Mouse (Mus musculus) neutrophil, adult 5-6 weeks (primary cell): Measurements from ENCODE around the gene H2-Q6. TPM values are rescaled to one million over a fixed set of nuclear protein-coding genes. Genes with fewer than 3 reads are reported as not detected.
"Not testable (repeated sequence)": the region's sequence is repeated elsewhere in the genome, so short reads cannot be mapped to it uniquely, and the experiment has no call there.

Experiments
- ATAC-seq: fragments of 151-379, 151-347 bp; 2 replicates; pipeline ENCODE4 v1.8.0; 2017; ENCODE audit warnings: mild to moderate bottlenecking, moderate TSS enrichment; ENCODE audit not compliant: insufficient number of reproducible peaks, poor library complexity, low FRiP score, severe bottlenecking; ENCODE audit errors: extremely low read depth
- total RNA-seq: library from RNA; stranded (forward); fragments of 200-1000 nt; gene quantifications from 2 replicates; pipeline ENCODE4 v1.2.3, GENCODE M21; 2017

H2-Q6 gene
- 259 and 274 TPM in 2 replicates for total RNA-seq

DNA sequence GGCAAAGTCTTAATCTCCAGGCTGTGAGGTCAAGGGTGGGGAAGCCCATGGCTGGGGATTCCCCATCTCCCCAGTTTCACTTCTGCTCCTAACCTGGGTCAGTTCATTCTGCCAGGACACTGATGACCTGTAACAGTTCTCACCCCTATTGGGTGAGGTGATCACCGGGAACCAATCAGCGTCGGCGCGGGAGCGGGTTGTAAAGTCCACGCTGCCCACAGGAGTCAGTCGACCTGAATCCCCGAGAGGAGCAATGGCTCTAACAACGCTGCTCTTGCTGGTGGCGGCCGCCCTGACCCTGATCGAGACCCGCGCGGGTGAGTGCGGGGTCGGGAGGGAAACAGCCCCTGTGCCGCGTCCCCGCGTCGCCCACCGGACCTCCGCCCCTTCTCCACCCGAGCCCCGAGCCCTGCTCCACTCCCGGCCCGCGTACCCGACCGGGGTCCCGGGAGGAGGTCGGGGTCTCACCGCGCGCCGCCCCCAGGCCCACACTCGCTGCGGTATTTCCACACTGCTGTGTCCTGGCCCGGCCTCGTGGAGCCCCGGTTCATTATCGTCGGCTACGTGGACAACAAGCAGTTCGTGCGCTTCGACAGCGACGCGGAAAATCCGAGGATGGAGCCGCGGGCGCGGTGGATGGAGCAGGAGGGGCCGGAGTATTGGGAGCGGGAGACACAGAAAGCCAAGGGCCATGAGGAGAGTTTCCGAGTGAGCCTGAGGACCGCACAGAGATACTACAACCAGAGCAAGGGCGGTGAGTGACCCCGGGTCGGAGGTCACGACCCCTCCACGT lies at the start of gene H2-Q6:
Gene H2-Q6, plus strand, starts transcription at position 227 of the 793 bp plus-strand sequence.
- ATAC-seq = peak; percentile 96

DNA sequence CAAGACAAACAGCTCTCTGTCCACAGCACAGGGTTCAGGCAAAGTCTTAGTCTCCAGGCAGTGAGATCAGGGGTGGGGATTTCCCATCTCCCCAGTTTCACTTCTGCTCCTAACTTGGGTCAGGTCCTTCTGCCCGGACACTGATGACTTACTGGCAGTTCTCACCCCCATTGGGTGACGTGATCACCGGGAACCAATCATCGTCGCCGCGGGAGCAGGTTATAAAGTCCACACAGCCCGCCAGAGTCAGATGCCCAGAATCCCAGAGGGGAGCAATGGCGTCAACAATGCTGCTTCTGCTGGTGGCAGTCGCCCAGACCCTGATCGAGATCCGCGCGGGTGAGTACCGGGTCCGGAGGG lies 45.3 kb upstream of the H2-Q6 start, which contains the start of gene H2-Q4:
Gene H2-Q4, plus strand, starts transcription at position 249 of the 360 bp plus-strand sequence.
- ATAC-seq = peak; percentile 99

DNA sequence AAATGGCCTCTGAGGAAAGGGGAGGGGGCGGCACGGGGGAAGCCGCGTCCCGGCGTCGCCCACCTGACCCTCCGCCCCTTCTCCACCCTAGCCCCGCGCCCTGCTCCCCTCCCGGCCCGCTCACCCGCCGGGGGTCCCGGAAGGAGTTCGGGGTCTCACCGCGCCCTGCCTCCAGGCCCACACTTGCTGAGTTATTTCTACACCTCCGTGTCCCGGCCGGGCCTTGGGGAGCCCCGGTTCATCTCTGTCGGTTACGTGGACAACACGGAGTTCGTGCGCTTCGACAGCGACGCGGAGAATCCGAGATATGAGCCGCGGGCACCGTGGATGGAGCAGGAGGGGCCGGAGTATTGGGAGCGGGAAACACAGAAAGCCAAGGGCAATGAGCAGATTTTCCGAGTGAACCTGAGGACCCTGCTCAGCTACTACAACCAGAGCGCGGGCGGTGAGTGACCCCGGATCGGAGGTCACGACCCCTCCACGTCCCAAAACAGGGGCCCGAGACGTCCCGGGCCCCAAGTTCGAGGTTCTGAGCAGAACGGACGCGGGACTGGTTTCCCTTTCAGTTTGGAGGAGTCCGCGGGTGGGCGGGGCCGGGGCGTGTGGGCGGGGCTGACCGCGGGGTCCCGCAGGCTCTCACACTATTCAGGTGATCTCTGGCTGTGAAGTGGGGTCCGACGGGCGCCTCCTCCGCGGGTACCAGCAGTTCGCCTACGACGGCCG lies 44.8 kb upstream of the H2-Q6 start:
- no peak for ATAC-seq

DNA sequence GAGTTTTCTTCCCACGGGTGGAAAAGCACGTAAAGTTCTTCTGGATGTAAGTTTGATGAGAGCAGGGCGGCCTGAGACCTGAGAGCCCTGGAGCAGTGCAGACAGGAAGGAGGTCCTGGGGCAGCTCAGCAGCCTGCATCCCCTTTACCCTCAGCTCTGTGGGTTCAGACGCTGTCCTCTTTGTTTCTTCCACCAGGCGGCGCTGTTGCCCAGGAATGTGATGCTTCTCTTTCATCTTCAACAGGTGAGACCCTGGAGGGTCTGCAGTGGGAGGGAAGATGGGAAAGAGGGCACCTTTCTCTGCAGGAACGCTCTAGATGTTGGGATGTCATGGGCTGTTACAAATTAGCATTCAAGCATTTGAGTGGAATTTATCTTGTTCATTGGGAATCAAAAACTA lies 34.9 kb upstream of the H2-Q6 start:
- not testable (repeated sequence) for ATAC-seq

DNA sequence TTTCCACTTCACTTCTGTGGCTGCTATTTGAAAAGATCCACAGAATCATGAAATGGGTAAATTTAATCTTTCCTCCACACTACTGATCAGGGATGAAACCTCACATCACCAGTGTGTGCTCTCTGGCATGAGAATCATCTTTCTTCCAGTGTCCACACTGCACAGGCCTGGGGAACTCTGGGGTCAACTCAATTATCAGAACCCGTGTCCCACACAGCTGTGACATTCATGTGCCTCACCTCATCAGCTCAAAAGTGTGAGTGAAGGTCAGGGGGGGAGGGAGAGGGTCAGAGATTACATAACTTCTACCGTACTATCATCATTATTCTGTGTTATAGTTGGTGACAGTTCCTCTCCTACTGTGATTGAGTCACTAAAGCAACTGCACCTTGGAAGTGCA lies 32.0 kb upstream of the H2-Q6 start:
- not testable (repeated sequence) for ATAC-seq

DNA sequence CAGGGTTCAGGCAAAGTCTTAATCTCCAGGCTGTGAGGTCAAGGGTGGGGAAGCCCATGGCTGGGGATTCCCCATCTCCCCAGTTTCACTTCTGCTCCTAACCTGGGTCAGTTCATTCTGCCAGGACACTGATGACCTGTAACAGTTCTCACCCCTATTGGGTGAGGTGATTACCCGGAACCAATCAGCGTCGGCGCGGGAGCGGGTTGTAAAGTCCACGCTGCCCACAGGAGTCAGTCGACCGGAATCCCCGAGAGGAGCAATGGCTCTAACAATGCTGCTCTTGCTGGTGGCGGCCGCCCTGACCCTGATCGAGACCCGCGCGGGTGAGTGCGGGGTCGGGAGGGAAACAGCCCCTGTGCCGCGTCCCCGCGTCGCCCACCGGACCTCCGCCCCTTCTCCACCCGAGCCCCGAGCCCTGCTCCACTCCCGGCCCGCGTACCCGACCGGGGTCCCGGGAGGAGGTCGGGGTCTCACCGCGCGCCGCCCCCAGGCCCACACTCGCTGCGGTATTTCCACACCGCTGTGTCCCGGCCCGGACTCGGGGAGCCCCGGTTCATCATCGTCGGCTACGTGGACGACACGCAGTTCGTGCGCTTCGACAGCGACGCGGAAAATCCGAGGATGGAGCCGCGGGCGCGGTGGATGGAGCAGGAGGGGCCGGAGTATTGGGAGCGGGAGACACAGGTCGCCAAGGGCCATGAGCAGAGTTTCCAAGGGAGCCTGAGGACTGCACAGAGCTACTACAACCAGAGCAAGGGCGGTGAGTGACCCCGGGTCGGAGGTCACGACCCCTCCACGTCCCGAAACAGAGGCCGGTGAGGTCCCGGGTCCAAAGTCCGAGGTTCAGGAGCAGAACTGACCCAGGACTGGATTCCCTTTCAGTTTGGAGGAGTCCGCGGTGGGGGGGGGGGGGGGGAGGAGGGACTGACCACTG lies 30.5 kb upstream of the H2-Q6 start:
- peak; percentile 98 for ATAC-seq

DNA sequence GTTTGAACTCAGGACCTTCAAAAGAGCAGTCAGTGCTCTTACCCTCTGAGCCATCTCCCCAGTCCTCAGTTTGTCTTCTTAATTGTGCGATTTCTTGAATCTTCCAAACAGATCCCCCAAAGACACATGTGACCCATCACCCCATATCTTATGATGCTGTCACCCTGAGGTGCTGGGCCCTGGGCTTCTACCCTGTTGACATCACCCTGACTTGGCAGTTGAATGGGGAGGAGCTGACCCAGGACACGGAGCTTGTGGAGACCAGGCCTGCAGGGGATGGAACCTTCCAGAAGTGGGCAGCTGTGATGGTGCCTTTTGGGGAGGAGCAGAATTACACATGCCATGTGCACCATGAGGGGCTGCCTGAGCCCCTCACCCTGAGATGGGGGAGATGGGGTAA lies 27.7 kb upstream of the H2-Q6 start:
- ATAC-seq = not testable (repeated sequence)

DNA sequence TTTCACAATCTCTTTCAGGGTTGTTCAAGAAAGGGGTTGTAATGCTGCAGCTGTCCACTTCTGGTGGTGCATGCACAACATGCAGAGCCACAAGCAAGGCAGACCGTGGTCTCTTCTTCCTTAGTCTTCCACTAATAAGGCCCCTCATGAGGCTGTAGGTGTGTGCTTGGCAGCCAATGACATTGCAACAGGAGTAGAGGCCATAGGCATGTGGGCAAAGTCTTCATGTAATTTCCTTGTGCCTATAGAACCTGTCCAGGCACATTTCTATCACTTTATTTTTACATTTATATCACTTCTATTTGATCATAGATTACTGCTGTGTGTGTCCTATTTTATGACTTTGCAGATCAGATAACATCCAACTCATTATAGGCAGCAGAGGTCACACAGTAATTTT lies 11.6 kb upstream of the H2-Q6 start:
- not testable (repeated sequence) for ATAC-seq

DNA sequence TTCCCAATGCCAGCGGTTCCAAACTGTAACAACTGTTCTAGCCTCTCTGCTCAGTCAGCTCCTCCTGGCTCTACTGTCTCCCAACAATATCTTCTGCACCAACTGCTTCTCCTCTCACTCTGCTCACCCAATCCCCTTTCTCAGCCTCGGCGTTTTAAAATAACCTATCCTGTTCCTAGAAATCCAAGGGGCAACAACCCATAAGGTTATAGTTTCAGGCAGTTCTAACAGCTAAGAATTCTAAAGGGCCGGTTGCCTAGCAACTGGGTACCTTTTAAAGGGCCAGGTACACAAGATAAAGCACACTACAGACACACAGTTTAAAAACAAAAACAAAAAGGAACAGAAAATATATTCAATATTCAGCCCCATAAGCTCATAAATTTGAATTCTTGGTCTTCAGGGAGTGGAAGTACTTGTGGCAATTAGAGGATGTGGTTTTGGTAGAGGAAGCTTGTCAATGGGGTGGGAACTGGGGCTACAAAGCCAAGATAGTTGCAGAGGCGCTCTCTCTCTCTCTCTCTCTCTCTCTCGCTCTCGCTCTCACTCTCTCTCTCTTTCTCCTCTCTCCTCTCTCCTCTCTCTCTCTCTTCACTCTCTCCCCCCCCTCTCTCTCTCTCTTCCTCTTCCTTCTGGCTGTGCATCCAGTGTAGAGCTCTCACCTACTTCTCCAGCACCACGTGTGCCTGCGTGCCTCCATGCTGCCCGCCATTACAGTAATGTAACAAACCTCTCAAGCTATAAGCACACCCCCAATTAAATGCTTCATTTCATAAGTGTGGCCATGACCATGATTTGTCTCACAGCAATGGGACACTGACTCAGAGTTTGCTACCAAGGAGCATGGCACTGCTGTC lies 9.1 kb upstream of the H2-Q6 start:
- peak; percentile 65 for ATAC-seq

DNA sequence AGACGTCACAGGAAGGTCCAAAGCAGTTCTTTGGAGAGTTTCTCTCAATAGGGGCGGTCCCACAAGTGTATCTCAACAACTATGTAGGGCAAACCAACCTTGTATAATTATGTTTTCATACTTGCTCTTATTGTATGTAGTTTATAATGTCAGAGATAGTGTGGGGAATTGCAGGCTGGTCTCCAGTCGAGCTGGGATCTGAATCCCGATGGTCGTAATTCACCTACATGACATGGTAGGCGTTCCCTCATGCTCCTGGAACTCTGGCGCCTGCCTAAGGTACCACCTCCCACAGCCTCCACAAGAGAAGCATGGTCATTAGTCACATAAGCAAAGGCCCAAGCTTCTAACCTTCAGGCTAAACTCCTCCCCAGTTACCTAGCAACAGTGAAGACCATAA lies 5.9 kb upstream of the H2-Q6 start:
- no peak for ATAC-seq

DNA sequence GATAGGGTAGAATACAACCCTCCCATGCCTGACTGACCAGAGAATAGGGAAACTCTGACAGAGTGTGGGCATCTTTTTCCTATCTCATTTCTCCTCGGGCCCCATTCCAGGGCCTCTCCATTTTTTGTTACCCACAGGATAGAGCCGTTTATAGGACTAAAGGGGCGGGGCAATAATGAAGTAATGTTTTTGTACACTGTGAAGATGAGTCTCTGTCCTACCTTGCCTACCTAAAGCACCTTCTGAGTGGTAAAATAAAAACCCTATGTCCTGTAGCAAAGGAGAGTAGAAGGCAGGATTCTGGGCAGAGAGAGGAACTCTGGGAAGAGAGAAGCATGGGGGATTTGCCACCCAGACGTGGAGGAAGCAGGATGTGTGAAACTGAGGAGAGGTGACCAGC lies 5.1 kb upstream of the H2-Q6 start:
- ATAC-seq = not testable (repeated sequence)

DNA sequence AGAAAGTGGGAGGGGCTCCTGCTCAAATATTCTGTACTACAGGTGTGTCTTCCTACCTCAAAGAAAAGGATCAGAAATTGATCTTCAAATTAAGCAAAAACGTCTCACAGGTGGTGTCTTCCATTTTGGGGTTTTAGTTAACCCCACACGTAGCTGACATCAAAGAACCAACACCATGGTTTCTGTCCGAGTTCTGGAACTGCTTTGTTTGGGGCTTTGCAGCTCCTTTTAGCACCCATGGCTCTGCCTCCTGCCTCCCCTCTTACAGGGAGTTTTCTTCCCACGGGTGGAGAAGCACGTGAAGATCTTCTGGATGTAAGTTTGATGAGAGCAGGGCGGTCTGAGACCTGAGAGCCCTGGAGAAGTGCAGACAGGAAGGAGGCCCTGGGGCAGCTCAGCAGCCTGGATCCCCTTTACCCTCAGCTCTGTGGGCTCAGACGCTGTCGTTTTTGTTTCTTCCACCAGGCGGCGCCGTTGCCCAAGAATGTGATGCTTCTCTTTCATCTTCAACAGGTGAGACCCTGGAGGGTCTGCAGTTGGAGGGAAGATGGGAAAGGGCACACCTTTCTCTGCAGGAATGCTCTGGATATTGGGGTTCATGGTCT lies 4.3 kb upstream of the H2-Q6 start:
- not testable (repeated sequence) for ATAC-seq

DNA sequence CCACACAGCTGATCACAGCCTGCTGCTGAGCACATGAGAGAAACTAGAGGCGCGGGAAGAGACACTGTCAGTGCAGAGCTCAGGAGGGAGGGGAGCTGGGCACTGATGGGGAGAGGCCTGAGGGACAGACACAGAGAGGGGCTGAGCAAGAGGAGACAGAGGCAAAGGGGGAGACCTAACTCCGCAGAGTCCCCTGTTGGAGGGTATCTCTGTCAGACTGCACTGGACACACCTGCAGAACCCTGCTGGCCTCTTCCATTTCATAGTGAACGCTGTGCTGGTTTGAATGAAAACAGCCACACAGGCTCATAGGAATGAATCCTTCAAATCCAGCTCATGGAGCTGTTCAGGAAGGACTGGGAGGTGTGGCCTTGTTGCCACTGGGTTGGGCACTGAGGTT lies 3.3 kb upstream of the H2-Q6 start:
- ATAC-seq = not testable (repeated sequence)

DNA sequence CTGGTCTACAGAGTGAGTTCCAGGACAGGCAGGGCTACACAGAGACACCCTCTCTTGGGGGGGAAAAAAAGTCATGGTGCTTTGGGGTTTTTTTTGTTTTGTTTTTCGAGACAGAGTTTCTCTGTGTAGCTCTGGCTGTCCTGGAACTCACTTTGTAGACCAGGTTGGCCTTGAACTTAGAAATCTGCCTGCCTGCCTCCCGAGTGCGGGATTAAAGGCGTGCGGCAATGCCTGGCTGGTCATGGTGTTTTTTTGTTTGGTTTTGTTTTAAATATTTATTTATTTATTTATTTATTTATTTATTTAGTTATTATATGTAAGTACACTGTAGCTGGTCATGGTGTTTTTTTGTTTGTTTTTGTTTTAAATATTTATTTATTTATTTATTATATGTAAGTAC lies 2.3 kb upstream of the H2-Q6 start:
- not testable (repeated sequence) for ATAC-seq

DNA sequence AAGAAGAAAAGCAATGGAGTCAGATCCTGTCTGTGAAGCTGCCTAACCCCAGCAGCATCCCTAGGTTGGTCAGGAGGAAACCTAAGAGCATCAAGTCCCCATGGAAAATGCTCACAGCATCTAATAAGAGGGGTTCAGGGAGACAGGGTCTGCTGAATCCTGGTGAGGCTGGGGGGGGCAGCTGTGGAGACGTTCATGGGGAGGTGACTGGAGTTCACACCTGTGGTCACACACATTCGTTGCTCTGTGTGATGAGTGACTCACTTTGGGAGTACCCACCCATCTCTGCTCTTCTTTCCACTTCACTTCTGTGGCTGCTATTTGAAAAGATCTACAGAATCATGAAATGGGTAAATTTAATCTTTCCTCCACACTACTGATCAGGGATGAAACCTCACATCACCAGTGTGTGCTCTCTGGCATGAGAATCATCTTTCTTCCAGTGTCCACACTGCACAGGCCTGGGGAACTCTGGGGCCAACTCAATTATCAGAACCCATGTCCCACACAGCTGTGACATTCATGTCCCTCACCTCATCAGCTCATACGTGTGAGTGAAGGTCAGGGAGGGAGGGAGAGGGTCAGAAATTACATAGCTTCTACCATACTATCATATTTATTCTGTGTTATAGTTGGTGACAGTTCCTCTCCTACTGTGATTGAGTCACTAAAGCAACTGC lies 1.4 kb upstream of the H2-Q6 start:
- not testable (repeated sequence) for ATAC-seq

DNA sequence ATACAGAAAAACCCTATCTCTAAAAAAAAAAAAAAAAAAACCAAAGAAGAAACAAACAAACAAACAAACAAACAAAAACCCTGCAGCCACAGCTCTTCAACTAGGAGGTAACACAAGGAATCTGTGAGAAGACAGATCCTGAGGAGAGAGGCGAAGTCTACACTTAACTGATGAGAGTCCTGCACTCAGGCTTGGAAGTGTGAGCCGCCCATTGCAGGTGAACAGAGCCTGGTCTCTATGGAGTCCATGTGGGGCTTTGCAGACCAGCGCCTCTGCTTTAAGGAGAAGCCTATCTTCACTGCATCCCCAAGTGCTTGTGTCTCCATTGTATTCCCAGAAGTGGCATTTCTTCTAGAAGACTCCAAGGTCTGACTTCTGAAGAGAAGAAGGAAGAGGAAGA lies 544 bp upstream of the H2-Q6 start:
- ATAC-seq = not testable (repeated sequence)

DNA sequence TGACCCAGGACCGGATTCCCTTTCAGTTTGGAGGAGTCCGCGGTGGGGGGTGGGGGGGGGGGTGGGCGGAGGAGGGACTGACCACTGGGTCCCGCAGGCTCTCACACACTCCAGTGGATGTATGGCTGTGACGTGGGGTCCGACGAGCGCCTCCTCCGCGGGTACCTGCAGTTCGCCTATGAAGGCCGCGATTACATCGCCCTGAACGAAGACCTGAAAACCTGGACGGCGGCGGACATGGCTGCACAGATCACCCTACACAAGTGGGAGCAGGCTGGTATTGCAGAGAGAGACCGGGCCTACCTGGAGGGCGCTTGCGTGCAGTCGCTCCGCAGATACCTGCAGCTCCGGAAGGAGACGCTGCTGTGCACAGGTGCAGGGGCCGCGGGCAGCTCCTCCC lies 824 bp downstream of the H2-Q6 start:
- not testable (repeated sequence) for ATAC-seq
